Mouse (Mus musculus): ENCODE results near the gene Smoc2. TPM values are rescaled to one million over a fixed set of nuclear protein-coding genes. Genes with fewer than 3 reads are reported as not detected.

Gene Smoc2
- 81.5 TPM for polyA plus RNA-seq (2014; fragmentation: Illumina TruSeq; extraction: RNeasy Lipid Tissue Mini Kit (QIAGEN cat#74804); ENCODE audit: low read depth, low replicate concordance)

DNA sequence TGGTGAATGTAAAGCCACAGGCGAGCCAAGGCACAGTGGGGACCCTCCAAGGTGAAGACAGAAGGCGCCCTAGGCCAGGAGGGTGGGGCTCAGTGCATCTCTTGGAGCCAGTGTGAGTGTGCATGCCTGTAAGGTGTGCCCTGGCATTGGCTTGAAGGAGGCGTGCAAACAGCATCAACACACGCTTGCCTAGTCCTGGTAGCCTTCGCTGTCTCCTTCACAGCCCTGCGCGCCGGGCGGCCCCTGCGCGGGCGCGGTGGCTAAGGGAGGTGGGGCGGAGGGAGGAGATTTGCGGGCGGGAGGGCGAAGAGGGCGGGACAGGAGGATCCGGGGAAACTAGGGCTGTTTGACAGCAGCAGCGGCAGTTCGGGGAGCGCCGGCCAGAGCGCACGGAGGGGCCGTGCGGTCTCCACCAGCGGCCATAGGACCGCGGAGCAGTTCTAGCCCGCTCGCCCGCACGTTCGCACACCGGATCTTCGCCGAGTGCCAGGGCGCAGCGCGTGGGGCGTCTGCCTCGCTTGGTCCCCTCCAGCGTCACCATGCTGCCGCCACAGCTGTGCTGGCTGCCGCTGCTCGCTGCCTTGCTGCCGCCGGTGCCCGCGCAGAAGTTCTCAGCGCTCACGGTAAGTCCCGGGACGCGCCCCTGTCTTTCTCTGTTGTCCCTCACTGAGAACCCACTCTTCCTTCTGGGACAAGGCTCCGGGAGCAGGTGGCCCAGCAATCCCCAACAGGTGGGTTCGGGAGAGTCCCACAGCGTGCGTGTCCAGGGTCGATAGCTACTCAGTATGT, at the start of gene Smoc2:
Gene Smoc2, plus strand, starts transcription at position 330 of the 789 bp plus-strand sequence.

Other genes with a start within 250 kb of the Smoc2 start
- 0.41 TPM for gene Gm7358, start 220.0 kb upstream of the Smoc2 start, polyA plus RNA-seq (2014; fragmentation: Illumina TruSeq; extraction: RNeasy Lipid Tissue Mini Kit (QIAGEN cat#74804); ENCODE audit: low read depth, low replicate concordance)
- 17.6 TPM for gene Dact2, start 75.2 kb upstream of the Smoc2 start, polyA plus RNA-seq (2014; fragmentation: Illumina TruSeq; extraction: RNeasy Lipid Tissue Mini Kit (QIAGEN cat#74804); ENCODE audit: low read depth, low replicate concordance)